Mouse (Mus musculus) forebrain, embryonic 16.5 days (tissue): Measurements from ENCODE around the gene Gm10663. TPM values are rescaled to one million over a fixed set of nuclear protein-coding genes. Genes with fewer than 3 reads are reported as not detected.

Source experiments
- ATAC-seq: fragments of 200-750 bp; cut with Nextera tagmentation; 2 replicates; pipeline ENCODE4 v1.8.0; 2017; ENCODE audit warnings: mild to moderate bottlenecking, moderate library complexity
- H3K27ac ChIP-seq: fragments of 300-500 bp; sonication (generic); 2 replicates; pipeline ENCODE4 v1.5.1; 2014; ENCODE audit warnings: low read length, control low read depth
- H3K27me3 ChIP-seq: fragments of 300-500 bp; sonication (generic); replicated peaks from 2 replicates; pipeline ENCODE4 v1.6.1; 2014; ENCODE audit warnings: low read length; ENCODE audit not compliant: control insufficient read depth, insufficient read depth
- H3K36me3 ChIP-seq: fragments of 300-500 bp; sonication (generic); 2 replicates; pipeline ENCODE4 v1.6.1; 2014; ENCODE audit not compliant: control insufficient read depth, insufficient read depth
- H3K4me1 ChIP-seq: fragments of 300-500 bp; sonication (generic); replicated peaks from 2 replicates; pipeline ENCODE4 v1.6.1; 2014; ENCODE audit warnings: low read length; ENCODE audit not compliant: control insufficient read depth, insufficient read depth
- H3K4me2 ChIP-seq: fragments of 300-500 bp; sonication (generic); 2 replicates; pipeline ENCODE4 v1.6.1; 2014; ENCODE audit warnings: mild to moderate bottlenecking, low read length, control low read depth
- H3K4me3 ChIP-seq: fragments of 300-500 bp; sonication (generic); replicated peaks from 2 replicates; pipeline ENCODE4 v1.5.1; 2014; ENCODE audit warnings: mild to moderate bottlenecking, low read length, control low read depth
- H3K9ac ChIP-seq: fragments of 300-500 bp; sonication (generic); replicated peaks from 2 replicates; pipeline ENCODE4 v1.6.1; 2014; ENCODE audit warnings: low read depth, low read length, control low read depth
- H3K9me3 ChIP-seq: fragments of 300-500 bp; sonication (generic); 2 replicates; pipeline ENCODE4 v1.6.1; 2016; ENCODE audit warnings: low read length; ENCODE audit not compliant: control insufficient read depth
- WGBS: fragments of 180-500 bp; shearing (Covaris S2); extraction: QIAGEN DNeasy Blood & Tissue Kit; methylation state at CpG from one replicate; pipeline ENCODE4 v1.1.7; 2014; 5-methylcytosine and 5-hydroxymethylcytosine counted together
- polyA plus RNA-seq: library from polyadenylated mRNA; unstranded; fragments of >200 nt; fragmentation: Nextera tagmentation; extraction: Ambion mirVana; gene quantifications from 2 replicates; pipeline ENCODE4 v1.2.1, GENCODE M21; 2015

Gene Gm10663
- polyA plus RNA-seq, 1 experiment from 2014 or later, result not detected

DNA sequence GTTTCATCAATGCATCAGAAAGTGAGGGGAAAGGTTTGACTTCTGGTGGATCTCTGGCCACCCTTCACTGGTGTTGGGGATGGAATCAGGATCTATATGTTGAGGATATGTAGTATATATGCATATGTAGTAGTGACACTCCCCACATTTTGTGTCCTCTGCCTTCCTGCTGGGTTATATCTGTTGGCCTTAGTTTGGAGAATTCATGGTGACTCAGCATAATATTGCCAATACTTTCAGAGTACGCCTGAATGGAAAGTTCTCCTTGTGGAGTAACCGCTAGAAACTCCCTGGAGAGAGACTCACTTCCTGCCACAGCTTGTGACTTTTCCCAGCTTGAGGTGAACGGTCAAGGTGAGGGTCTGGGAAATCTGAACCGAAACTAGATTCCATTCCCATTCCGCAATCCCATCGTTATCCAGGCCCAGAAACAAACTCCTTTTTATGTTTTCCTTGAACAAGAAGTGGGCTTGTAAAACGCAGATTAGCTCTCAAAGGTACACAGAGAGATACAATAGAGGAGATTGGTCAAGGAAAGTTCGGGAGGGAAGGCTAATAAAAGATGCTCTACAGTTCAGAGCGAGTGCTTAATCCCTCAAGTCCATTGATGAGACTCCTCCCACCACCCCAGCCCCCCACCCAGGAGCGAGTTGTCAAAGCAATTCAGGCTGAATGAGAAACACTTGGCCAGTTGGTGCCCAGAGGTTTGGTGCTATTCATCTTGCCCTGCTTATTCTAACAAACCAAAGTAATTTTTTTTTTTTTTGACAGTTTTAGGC is 7.0 kb upstream of the Gm10663 start:
- Histone ChIP-seq H3K4me3 (no peak overlapping the region), H3K9ac (no peak overlapping the region), H3K36me3 (no peaks in the 10 kb centered on the region), H3K27me3 (no peaks in the 10 kb centered on the region), H3K4me1 (peaks cover 3% of the 10 kb centered on the region; the same call in 1 of the 2 replicates), H3K9me3 (no peaks in the 10 kb centered on the region), H3K27ac (no peak overlapping the region), H3K4me2 (peak overlapping the region; percentile 6; the same call in 1 of the 2 replicates)
- 12% methylated on average over 10 of the region's 10 CpGs for WGBS
- ATAC-seq, result peak; percentile 65

DNA sequence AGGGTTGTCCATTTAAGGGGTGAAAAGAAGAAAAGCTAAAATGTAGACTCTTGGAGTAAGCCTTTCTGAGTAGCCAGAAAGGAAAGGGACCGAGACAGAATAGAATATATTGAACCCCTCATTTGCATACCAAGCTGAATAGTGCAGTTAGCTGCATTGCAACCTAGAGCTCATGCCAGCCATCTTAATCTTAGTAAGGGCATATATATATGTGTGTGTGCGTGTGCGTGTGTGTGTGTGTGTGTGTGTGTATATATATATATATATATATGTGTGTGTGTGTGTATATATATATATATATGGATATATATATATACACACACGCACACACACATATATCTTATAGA is 6.4 kb upstream of the Gm10663 start:
- peak; percentile 72 for ATAC-seq
- no peaks in the 10 kb centered on the region for H3K36me3 ChIP-seq
- no peak overlapping the region for H3K4me2 ChIP-seq
- H3K27me3 ChIP-seq, result no peaks in the 10 kb centered on the region
- no peak overlapping the region for H3K4me3 ChIP-seq
- 44% methylated on average over 4 of the region's 4 CpGs for WGBS
- no peak overlapping the region for H3K27ac ChIP-seq
- H3K4me1 ChIP-seq, result peaks cover 3% of the 10 kb centered on the region; the same call in 1 of the 2 replicates
- no peaks in the 10 kb centered on the region for H3K9me3 ChIP-seq
- no peak overlapping the region for H3K9ac ChIP-seq

DNA sequence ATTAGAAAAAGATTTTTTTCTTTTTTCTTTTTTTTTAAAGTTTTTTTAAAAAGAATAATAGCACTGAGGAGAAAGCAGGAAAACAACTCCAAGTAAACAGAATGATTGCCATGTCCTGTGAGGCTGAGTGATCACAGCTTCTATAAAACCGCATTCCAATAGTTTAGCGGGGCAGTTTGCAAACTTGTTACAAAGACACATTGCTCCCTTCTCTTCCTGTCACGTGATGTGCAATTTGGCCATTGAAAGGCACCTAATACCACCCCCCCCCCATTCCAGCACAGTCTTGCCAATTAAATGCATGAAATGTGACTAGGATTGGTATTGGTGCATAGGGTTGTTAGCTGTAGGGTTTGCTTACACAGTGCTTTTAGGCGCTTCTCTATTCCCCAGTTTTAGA is 3.8 kb upstream of the Gm10663 start:
- WGBS, result 71% methylated on average over 4 of the region's 4 CpGs
- H3K9ac ChIP-seq, result no peak overlapping the region
- no peak overlapping the region for H3K4me2 ChIP-seq
- H3K27me3 ChIP-seq, result no peaks in the 10 kb centered on the region
- ATAC-seq, result no peak
- H3K27ac ChIP-seq, result no peak overlapping the region
- no peaks in the 10 kb centered on the region for H3K9me3 ChIP-seq
- H3K4me1 ChIP-seq, result peaks cover 3% of the 10 kb centered on the region; the same call in 1 of the 2 replicates
- no peaks in the 10 kb centered on the region for H3K36me3 ChIP-seq
- H3K4me3 ChIP-seq, result no peak overlapping the region

DNA sequence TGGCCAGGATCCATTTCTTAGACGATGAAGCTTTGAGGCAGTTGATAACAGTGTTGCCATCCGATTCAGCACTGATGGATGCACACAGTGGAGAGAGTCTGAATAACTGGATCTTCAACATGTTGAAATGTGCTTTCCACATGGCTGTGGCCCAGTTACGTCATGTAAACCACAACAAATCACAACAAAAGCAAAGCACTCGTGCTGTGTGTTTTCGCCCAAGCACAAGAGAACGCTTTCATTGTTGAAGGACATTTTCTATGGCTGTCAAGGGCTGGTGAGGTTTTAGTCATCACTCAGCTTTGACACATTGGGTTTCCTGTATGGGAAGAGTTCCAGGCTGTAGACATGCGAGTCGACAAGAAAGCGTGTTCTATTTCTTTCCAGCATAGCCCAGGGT is 5.9 kb downstream of the Gm10663 start:
- Histone ChIP-seq H3K4me3 (no peak overlapping the region), H3K9me3 (no peaks in the 10 kb centered on the region), H3K9ac (no peak overlapping the region), H3K4me2 (no peak overlapping the region), H3K27ac (no peak overlapping the region), H3K27me3 (no peaks in the 10 kb centered on the region), H3K4me1 (no peaks in the 10 kb centered on the region), H3K36me3 (no peaks in the 10 kb centered on the region)
- no peak for ATAC-seq
- 75% methylated on average over 9 of the region's 9 CpGs for WGBS

DNA sequence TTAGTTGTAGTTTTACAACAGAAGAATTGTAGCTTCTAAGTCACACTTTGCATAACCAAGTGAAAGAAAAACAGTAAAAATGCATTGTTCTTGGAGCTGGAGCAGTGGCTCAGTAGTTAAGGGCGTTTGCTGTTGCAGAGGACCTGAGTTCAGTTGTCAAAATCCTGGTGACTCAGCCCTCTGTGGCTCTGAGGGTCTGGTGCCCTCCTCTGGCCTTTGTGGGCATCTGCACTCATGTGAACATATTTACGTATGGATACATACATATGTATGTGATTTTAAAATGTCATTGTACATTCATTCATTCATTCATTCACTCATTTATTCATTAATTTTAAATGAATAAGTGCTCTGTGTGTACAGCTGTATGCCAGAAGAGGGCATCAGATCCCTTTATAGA is 10.8 kb downstream of the Gm10663 start:
- 76% methylated on average over 2 of the region's 2 CpGs for WGBS
- no peak overlapping the region for H3K9ac ChIP-seq
- H3K36me3 ChIP-seq, result no peaks in the 10 kb centered on the region
- no peak for ATAC-seq
- H3K4me1 ChIP-seq, result no peaks in the 10 kb centered on the region
- H3K4me3 ChIP-seq, result no peak overlapping the region
- no peak overlapping the region for H3K27ac ChIP-seq
- H3K9me3 ChIP-seq, result no peaks in the 10 kb centered on the region
- H3K4me2 ChIP-seq, result no peak overlapping the region
- H3K27me3 ChIP-seq, result no peaks in the 10 kb centered on the region

DNA sequence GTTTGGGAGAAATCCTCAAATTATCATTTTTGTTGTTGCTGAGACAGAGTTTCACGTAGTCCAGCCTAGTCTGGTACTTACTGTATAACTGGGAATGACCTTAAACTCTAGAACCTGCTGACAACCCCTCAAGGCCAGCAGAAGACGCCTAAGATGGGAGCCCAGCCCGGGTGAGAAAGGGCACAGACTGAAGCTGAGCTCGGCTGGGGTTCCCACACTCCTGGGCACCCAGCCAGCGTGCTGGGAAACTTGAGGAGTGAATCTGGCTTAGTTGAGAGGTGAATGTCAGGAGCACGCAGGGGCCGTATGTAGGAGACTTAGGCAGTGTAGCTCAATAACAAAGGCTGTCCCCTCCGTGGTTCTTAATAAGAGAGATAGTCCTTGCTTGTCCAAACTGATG is 12.9 kb downstream of the Gm10663 start:
- Histone ChIP-seq H3K27me3 (no peaks in the 10 kb centered on the region), H3K4me2 (no peak overlapping the region), H3K9ac (no peak overlapping the region), H3K4me3 (no peak overlapping the region), H3K9me3 (no peaks in the 10 kb centered on the region), H3K4me1 (no peaks in the 10 kb centered on the region), H3K36me3 (no peaks in the 10 kb centered on the region), H3K27ac (no peak overlapping the region)
- no peak for ATAC-seq
- WGBS, result 62% methylated on average over 8 of the region's 8 CpGs

DNA sequence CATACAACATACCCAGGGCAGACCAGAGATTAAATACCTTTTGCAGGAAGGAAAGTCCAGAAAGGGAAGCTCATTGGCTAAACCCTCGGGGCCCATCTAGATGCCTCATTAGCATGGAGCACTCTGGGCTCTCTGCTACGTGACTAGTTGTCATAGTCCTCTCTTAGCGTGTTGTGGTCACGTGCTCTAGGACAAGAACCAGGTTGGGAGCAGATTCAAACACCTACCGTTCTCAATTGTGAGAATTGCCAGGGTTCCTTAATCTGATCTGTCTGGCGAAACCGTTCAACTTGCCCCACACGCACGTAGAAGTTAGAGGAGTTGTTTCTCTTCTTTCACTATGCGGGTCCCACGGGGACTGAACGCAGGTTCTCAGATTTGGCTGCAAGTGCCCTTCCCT is 13.3 kb downstream of the Gm10663 start:
- Histone ChIP-seq H3K36me3 (no peaks in the 10 kb centered on the region), H3K4me1 (no peaks in the 10 kb centered on the region), H3K4me3 (no peak overlapping the region), H3K27me3 (no peaks in the 10 kb centered on the region), H3K27ac (no peak overlapping the region), H3K9ac (no peak overlapping the region), H3K4me2 (no peak overlapping the region), H3K9me3 (no peaks in the 10 kb centered on the region)
- 93% methylated on average over 12 of the region's 12 CpGs for WGBS
- no peak for ATAC-seq

DNA sequence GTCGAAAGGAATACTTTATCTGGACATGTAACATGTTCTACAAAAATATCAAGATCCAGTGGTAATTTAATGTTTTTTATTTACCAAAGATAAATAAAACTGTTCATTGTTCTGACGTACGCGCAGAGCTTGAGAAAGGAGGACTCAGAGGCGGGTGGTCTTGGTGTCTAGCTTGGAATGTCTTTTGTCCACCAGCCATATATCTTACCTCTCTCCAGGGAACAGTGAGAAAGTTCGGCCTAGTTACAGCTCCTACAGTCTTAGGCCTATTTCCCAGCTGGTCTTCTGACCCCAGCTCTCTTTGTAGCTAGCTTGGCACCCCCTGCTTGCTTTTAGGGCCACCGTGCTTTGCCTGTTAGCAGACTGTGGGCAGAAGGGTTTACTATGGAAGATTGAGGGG is 14.9 kb downstream of the Gm10663 start:
- H3K27ac ChIP-seq, result no peak overlapping the region
- no peak overlapping the region for H3K9ac ChIP-seq
- no peaks in the 10 kb centered on the region for H3K27me3 ChIP-seq
- H3K4me3 ChIP-seq, result no peak overlapping the region
- ATAC-seq, result no peak
- WGBS, result 80% methylated on average over 7 of the region's 7 CpGs
- no peaks in the 10 kb centered on the region for H3K4me1 ChIP-seq
- no peak overlapping the region for H3K4me2 ChIP-seq
- H3K9me3 ChIP-seq, result no peaks in the 10 kb centered on the region
- H3K36me3 ChIP-seq, result no peaks in the 10 kb centered on the region

DNA sequence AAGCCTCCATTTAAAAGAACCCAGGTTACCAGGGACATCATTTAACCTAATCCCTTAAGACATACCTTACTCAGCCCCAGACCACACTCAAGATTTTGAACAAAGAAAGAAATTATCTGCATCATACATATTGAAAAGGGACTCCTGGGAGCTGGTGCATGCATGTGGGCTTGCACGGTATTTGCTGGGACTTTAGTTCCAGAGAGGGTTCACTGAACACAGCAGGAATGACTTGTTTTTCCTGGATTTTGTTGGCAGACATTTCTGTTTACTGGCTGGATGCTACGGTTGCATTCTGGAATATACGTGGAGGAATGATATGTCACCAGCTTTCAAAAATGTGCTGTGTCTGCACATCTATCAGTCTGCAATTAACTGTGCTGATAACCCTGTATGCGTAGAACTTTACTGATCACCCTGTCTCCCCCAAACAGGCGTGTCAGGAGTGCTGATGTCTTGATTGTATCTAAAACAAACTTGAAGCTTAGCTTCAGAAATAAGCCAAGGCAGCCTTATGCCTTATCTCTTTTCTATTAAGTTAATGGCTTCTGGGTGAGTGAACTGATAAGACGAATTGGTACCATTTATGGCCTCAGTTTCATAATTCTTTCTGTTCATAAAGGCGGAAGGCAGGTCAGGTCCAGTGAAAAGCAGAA is 23.1 kb downstream of the Gm10663 start:
- no peaks in the 10 kb centered on the region for H3K4me1 ChIP-seq
- no peaks in the 10 kb centered on the region for H3K9me3 ChIP-seq
- no peaks in the 10 kb centered on the region for H3K27me3 ChIP-seq
- WGBS, result 75% methylated on average over 7 of the region's 7 CpGs
- no peak overlapping the region for H3K4me2 ChIP-seq
- H3K27ac ChIP-seq, result no peak overlapping the region
- H3K36me3 ChIP-seq, result no peaks in the 10 kb centered on the region
- no peak overlapping the region for H3K9ac ChIP-seq
- no peak overlapping the region for H3K4me3 ChIP-seq
- ATAC-seq, result no peak
